Mouse (Mus musculus) megakaryocyte, embryonic 14.5 days (primary cell): Measurements from ENCODE around the gene Lrrc8b.

ENCODE experiments used
- FLI1 ChIP-seq: IDR thresholded peaks from 2 replicates; pipeline ENCODE4 v1.6.1; 2012; ENCODE audit warnings: low read length, inconsistent platforms, mixed read lengths
- GATA1 ChIP-seq: IDR thresholded peaks from 3 replicates; pipeline ENCODE4 v1.6.1; 2012; ENCODE audit warnings: mixed read lengths, low read length, inconsistent platforms, borderline replicate concordance

- TF ChIP-seq GATA1 = no peak
- no peak for TF ChIP-seq FLI1
These were observed 112.1 kb downstream of the Lrrc8b start for GRCm38 (mm10) chr5:105527477-105528331.
